Comparison of ENCODE assay signal across 17 mouse cellular contexts in genomic region chr17:30214393-30214792, GRCm38 (mm10).
DNase-seq lines count a peak whose midpoint lies in the region; ATAC-seq and TF ChIP-seq lines count a peak whose summit lies in the region.
"Had no signal": no experiment of that assay in that cellular context is flagged by ENCODE, and none has a peak within 500 bp of the region (broad histone marks: within the 10 kb centered on the region; RNA-seq: fewer than 3 reads in every experiment).

No protein-coding gene starts in this region.

- no peak for TF ChIP-seq RAD21 in MEL (IDR thresholded peaks at IDR 0.05; ENCODE audit: low read depth, low read length)

- intact Hi-C loops in left cerebral cortex, postnatal 25 days (cut with DNase I), result no loop called here

- DNase-seq in layer of hippocampus, adult 11-12 months (ENCODE audit: low spot score), result peak; percentile 71
- no peak for DNase-seq in layer of hippocampus, postnatal 25 days (ENCODE audit: extremely low spot score in 1 of 2, low spot score in 1 of 2)
- peak; percentile 74 for DNase-seq in MEL (ENCODE audit: low read depth, low spot score)
- peak; percentile 75 to 92 for DNase-seq in left cerebral cortex, postnatal 25 days (ENCODE audit: low spot score in 2 of 2)
- DNase-seq in cerebellum, postnatal 4 days (ENCODE audit: low spot score in 2 of 2), result no peak
- DNase-seq in adrenal gland, postnatal 14 days, result no peak
- DNase-seq: cerebellum, adult 8-10 months; heart, adult 18-20 months; heart, postnatal 14 days; thymus, adult 2 months had no signal

- H3K4me1 ChIP-seq in MEL (ENCODE audit: control insufficient read depth in 1 of 2, insufficient read depth in 2 of 2, low read length in 2 of 2), result peaks cover 3 to 25% of the 10 kb centered on the region in 2 experiments
- H3K4me1 ChIP-seq: embryonic facial prominence, embryonic 12.5 days had no signal

- no peaks in the 10 kb centered on the region for H3K27me3 ChIP-seq in MEL (ENCODE audit: control insufficient read depth in 1 of 2, insufficient read depth in 2 of 2, low read length in 2 of 2)
- H3K27me3 ChIP-seq: embryonic facial prominence, embryonic 12.5 days; kidney, embryonic 15.5 days had no signal

- no peak overlapping the region for H3K4me3 ChIP-seq in MEL (ENCODE audit: control insufficient read depth in 1 of 2, insufficient read depth in 1 of 2, low read depth in 2 of 2, low read length in 2 of 2)
- H3K4me3 ChIP-seq: embryonic facial prominence, embryonic 12.5 days; kidney, embryonic 15.5 days had no signal

- TF ChIP-seq POLR2A in MEL (IDR thresholded peaks at IDR 0.05; ENCODE audit: control insufficient read depth in 1 of 2, insufficient read depth in 1 of 2, low read depth in 1 of 2, low read length in 2 of 2, poor library complexity in 1 of 2), result no peak

- peak; percentile 87 for ATAC-seq in inflammation-experienced regulatory T-cells, adult 6 months
- ATAC-seq in megakaryocyte-erythroid progenitor cell, adult 5-6 weeks (replicated peaks; ENCODE audit: low FRiP score, low TSS enrichment, poor library complexity, severe bottlenecking), result no peak
- ATAC-seq: hindbrain, embryonic 16.5 days; midbrain, embryonic 16.5 days had no signal

- H3K9ac ChIP-seq in MEL (ENCODE audit: control insufficient read depth, low read depth, low read length, poor library complexity, severe bottlenecking), result no peak overlapping the region
- H3K9ac ChIP-seq: embryonic facial prominence, embryonic 12.5 days; kidney, embryonic 15.5 days had no signal

- peak overlapping the region; percentile 3; the same call in 1 of the 2 replicates for H3K27ac ChIP-seq in MEL (ENCODE audit: control insufficient read depth, low read depth, low read length)
- H3K27ac ChIP-seq: embryonic facial prominence, embryonic 12.5 days; kidney, embryonic 15.5 days; macrophage had no signal

- no peaks in the 10 kb centered on the region for H3K9me3 ChIP-seq in MEL (replicated peaks; ENCODE audit: insufficient read depth, low read length)
- H3K9me3 ChIP-seq: embryonic facial prominence, embryonic 12.5 days; kidney, embryonic 15.5 days had no signal

- TF ChIP-seq CTCF in MEL (IDR thresholded peaks at IDR 0.05 in 2 of 3, conservative IDR thresholded peaks at IDR 0.05 in 1 of 3; ENCODE audit: control insufficient read depth in 1 of 3, insufficient read depth in 1 of 3, low read depth in 2 of 3, low read length in 3 of 3, poor library complexity in 1 of 3, severe bottlenecking in 1 of 3), result no peak

- no peaks in the 10 kb centered on the region for H3K79me2 ChIP-seq in MEL (ENCODE audit: control insufficient read depth, insufficient read depth, low read length, poor library complexity)

- H3K36me3 ChIP-seq in MEL (ENCODE audit: control insufficient read depth in 1 of 2, insufficient read depth in 2 of 2, low read length in 2 of 2), result peaks cover 0 to 13% of the 10 kb centered on the region in 2 experiments; a peak in 2 of 4 replicates

- TF ChIP-seq EP300 in MEL (IDR thresholded peaks at IDR 0.05; ENCODE audit: low read depth in 1 of 2, low read length in 2 of 2), result peak; percentile 60 to 68

TF ChIP-seq in MEL, 35 proteins besides CTCF, POLR2A, EP300 and RAD21:
- TF ChIP-seq GATA1 (IDR thresholded peaks at IDR 0.05; ENCODE audit: low read depth, low read length) (peak; percentile 58; the same call in 1 of the 2 replicates), ETS1 (IDR thresholded peaks at IDR 0.05; ENCODE audit: low read depth, low read length) (peak; percentile 44; the same call in 1 of the 2 replicates), UBTF (IDR thresholded peaks at IDR 0.05; ENCODE audit: borderline replicate concordance, insufficient read depth, low read depth, low read length) (no peak), TCF12 (IDR thresholded peaks at IDR 0.05; ENCODE audit: low read depth, low read length) (peak; percentile 65; the same call in 1 of the 2 replicates), ZNF384 (IDR thresholded peaks at IDR 0.05; ENCODE audit: low read depth, low read length) (no peak)
TF ChIP-seq in MEL: peak in this region for 3.

Comparison
In these comparisons a context has a peak if more than half of its experiments do, and no peak if none do; other contexts are left out.
1. DNase-seq: peak in layer of hippocampus, adult 11-12 months (single experiment), MEL (single experiment) and left cerebral cortex, postnatal 25 days (2 of 2); none in layer of hippocampus, postnatal 25 days (0 of 2), cerebellum, postnatal 4 days (0 of 2) and adrenal gland, postnatal 14 days (single experiment).